Mouse (Mus musculus): ENCODE measurements around the gene Slc39a11. TPM values are rescaled to one million over a fixed set of nuclear protein-coding genes. Genes with fewer than 3 reads are reported as not detected.

Gene Slc39a11
- polyA plus RNA-seq, 1 experiment from 2014 or later, result 16.8 TPM

DNA sequence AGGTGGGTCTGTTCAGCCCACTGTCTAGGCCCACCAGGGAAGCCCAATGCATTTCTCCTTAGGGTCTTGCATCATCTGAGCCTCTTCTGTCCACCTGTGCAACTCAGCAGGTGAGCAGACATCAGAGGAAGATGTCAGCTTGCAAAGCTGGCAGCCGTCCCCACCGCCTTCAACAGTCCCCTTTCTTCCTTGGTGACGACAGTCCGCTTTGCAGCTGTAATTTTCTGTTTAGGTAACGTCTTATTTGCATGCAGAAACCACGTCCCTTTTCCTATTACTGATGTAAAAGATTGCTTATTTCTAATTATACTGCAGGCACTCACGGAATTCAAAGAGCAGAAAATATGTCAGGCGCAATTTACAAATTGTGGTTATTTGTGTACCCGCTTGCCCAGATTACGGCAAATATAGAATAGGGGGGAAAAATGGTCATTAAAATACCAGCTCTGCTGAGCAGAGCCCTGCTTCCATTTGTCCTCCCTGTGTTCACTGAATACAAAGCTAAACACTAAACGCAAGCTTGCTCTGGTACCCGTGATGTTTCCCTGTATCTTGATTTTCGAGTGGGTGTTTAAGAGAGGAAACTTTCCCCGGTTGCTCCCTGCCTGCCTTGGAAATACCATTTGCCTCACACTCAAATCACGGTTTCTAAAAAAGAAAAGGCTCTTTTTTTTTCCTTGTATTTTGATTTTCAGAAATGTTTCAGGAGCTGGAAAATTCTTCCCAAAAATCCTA is 230.8 kb downstream of the Slc39a11 start:
- Histone ChIP-seq H3K9ac (no peak overlapping the region), H3K27ac (replicated peaks) (no peak overlapping the region), H3K4me3 (no peak overlapping the region), H3K27me3 (replicated peaks) (no peaks in the 10 kb centered on the region), H3K36me3 (no peaks in the 10 kb centered on the region), H3K4me2 (no peak overlapping the region), H3K9me3 (no peaks in the 10 kb centered on the region), H3K4me1 (no peaks in the 10 kb centered on the region)
- WGBS, result 77% methylated on average over 15 of the region's 15 CpGs
- no peak for ATAC-seq (ENCODE audit: extremely low read depth, insufficient number of reproducible peaks, low FRiP score, low TSS enrichment)

DNA sequence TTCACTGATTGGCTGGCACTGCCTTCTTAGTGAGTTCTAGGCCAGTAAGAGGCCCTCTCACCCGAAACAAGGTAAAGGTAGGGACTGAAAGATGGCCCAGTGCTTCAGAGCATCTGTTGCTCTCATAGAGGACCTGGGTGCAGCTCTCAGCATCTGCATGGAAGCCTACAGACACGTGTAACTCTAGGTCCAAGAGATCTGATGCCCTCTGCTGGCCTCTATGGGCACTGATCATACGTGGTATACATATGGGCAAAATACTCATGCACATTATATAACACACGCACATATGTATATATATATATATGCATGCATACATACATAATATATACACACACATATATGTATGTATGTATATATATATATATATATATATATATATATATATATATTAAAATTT is 231.9 kb downstream of the Slc39a11 start:
- H3K4me3 ChIP-seq, result no peak overlapping the region
- no peak overlapping the region for H3K27ac ChIP-seq (replicated peaks)
- no peak overlapping the region for H3K9ac ChIP-seq
- H3K36me3 ChIP-seq, result no peaks in the 10 kb centered on the region
- no peaks in the 10 kb centered on the region for H3K27me3 ChIP-seq (replicated peaks)
- H3K4me1 ChIP-seq, result no peaks in the 10 kb centered on the region
- H3K9me3 ChIP-seq, result no peaks in the 10 kb centered on the region
- ATAC-seq (ENCODE audit: extremely low read depth, insufficient number of reproducible peaks, low FRiP score, low TSS enrichment), result no peak
- no peak overlapping the region for H3K4me2 ChIP-seq
- WGBS, result 85% methylated on average over 4 of the region's 4 CpGs

DNA sequence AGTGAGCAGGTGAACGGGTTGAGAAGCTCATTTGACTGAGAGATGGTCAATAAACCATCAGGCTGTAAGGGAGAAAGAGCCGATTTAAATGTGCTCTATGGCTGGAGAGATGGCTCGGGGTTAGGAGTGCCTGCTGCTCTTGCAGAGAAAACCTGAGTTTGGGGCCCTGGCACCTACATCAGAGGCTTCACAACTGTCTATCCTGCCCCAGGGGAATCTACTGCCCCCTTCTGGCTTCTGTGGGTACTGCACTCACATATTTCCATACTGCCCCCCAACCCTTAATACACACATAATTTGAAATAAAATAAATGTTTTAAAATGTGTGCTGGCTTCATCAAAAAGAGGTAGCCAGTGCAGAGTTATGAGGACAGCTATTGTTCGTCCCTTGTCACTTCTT is 237.3 kb downstream of the Slc39a11 start:
- Histone ChIP-seq H3K4me2 (no peak overlapping the region), H3K27me3 (replicated peaks) (no peaks in the 10 kb centered on the region), H3K4me3 (no peak overlapping the region), H3K9ac (no peak overlapping the region), H3K36me3 (no peaks in the 10 kb centered on the region), H3K4me1 (no peaks in the 10 kb centered on the region), H3K9me3 (no peaks in the 10 kb centered on the region), H3K27ac (replicated peaks) (no peak overlapping the region)
- no peak for ATAC-seq (ENCODE audit: extremely low read depth, insufficient number of reproducible peaks, low FRiP score, low TSS enrichment)
- 88% methylated on average over 4 of the region's 4 CpGs for WGBS

DNA sequence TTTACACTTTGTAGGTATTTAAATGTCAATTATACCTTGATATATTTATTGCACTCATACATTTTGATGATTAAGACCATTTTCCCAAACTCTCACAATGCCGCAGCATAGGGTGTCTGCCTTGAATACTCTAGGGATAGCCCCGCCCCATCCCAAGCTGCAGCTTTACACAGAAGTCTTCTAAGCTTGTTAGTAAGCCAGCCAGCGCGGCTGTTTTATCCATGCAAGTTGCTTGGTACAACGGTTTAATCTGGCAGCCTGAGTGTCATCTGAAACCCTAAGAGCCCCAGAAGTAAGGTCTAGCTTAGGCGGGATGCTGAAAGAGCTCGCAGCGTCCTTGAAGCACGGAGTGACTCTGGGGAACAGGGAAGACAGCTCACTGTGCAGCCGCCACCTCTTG is 238.1 kb downstream of the Slc39a11 start:
- ATAC-seq (ENCODE audit: extremely low read depth, insufficient number of reproducible peaks, low FRiP score, low TSS enrichment), result no peak
- 60% methylated on average over 10 of the region's 10 CpGs for WGBS
- H3K4me1 ChIP-seq, result no peaks in the 10 kb centered on the region
- no peaks in the 10 kb centered on the region for H3K36me3 ChIP-seq
- no peak overlapping the region for H3K9ac ChIP-seq
- no peak overlapping the region for H3K4me2 ChIP-seq
- no peaks in the 10 kb centered on the region for H3K9me3 ChIP-seq
- H3K4me3 ChIP-seq, result no peak overlapping the region
- H3K27ac ChIP-seq (replicated peaks), result no peak overlapping the region
- H3K27me3 ChIP-seq (replicated peaks), result no peaks in the 10 kb centered on the region

DNA sequence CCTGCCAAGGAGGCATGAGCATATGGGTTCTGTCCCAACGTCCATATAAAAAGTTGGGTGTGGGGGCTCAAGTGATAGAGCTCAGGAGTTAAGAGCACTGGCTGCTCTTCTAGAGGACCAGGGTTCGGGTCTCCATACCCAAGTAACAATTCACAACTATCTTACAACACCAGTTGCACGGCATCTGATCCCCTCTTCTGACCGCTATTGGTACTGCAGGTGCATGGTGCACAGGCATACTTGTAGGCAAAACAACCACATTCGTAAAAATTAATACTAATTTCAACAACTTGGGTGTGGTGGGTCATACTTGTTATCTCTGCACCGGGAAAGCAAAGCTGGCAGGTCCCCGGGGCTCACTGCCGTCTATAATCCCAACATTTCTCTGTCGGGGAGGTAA is 240.8 kb downstream of the Slc39a11 start:
- H3K27me3 ChIP-seq (replicated peaks), result no peaks in the 10 kb centered on the region
- no peaks in the 10 kb centered on the region for H3K4me1 ChIP-seq
- no peak overlapping the region for H3K4me3 ChIP-seq
- H3K4me2 ChIP-seq, result no peak overlapping the region
- 82% methylated on average over 9 of the region's 9 CpGs for WGBS
- ATAC-seq (ENCODE audit: extremely low read depth, insufficient number of reproducible peaks, low FRiP score, low TSS enrichment), result no peak
- no peaks in the 10 kb centered on the region for H3K9me3 ChIP-seq
- no peaks in the 10 kb centered on the region for H3K36me3 ChIP-seq
- no peak overlapping the region for H3K27ac ChIP-seq (replicated peaks)
- H3K9ac ChIP-seq, result no peak overlapping the region

DNA sequence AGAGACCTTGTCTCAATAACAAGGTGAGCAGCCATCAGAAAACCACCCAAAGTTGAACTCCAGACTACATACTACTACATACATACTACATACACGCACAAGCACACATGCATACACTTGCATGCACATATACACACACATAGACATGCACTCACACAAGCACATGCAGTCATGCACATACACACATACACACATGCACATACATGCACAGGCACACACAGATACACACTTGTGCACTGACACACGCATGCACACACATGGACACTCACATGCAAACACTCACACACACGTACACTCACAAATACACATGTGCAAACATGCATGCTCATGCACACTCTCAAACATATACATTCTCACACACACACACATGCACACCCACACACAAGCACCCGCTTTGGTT is 242.4 kb downstream of the Slc39a11 start:
- H3K27ac ChIP-seq (replicated peaks), result no peak overlapping the region
- no peaks in the 10 kb centered on the region for H3K27me3 ChIP-seq (replicated peaks)
- WGBS, result 93% methylated on average over 4 of the region's 4 CpGs
- no peaks in the 10 kb centered on the region for H3K9me3 ChIP-seq
- no peak overlapping the region for H3K4me3 ChIP-seq
- no peaks in the 10 kb centered on the region for H3K36me3 ChIP-seq
- H3K9ac ChIP-seq, result no peak overlapping the region
- no peak overlapping the region for H3K4me2 ChIP-seq
- H3K4me1 ChIP-seq, result no peaks in the 10 kb centered on the region
- no peak for ATAC-seq (ENCODE audit: extremely low read depth, insufficient number of reproducible peaks, low FRiP score, low TSS enrichment)

DNA sequence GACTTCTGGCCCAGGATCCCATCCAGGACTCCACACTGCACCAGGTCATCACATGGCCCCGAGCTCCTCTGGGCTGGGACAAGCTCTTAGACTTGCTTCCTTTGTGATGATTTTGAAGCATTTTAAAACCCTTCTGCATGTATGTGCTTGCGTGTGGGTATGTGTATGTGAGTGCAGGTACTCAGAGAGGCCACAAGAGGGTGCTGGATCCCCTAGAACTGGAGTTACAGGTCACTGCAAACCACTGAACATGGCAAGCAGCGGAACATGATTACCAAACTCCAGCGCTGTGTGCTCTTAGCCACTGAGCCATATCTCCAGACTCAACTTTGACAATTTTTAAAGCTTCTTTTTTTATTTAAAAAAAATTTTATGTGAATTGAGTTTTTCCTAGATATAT is 249.0 kb downstream of the Slc39a11 start:
- no peak overlapping the region for H3K4me2 ChIP-seq
- H3K9ac ChIP-seq, result no peak overlapping the region
- no peak overlapping the region for H3K4me3 ChIP-seq
- WGBS, result 86% methylated on average over 4 of the region's 4 CpGs
- H3K27me3 ChIP-seq (replicated peaks), result no peaks in the 10 kb centered on the region
- ATAC-seq (ENCODE audit: extremely low read depth, insufficient number of reproducible peaks, low FRiP score, low TSS enrichment), result no peak
- H3K4me1 ChIP-seq, result no peaks in the 10 kb centered on the region
- H3K36me3 ChIP-seq, result no peaks in the 10 kb centered on the region
- H3K9me3 ChIP-seq, result peaks cover 17% of the 10 kb centered on the region; the same call in 1 of the 2 replicates
- no peak overlapping the region for H3K27ac ChIP-seq (replicated peaks)

DNA sequence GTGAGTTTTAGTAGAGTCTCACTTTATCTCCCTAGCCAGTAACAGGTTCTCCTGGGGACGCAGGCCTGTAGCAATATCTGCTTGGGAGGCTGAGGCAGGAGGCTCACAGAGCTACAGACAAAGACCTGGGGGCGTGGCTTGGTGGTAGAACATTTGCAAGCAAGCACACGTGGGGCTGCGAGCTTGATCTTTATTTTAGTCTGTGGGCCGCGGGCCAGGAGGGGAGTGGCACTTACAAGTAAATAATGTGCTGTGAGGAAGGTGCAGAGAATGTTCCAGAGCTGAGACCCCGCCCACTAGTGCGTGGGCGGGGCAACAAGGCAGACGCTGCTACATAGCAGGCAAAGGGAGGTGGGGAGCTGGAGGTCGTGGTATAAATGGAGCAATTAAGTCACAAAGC is 250.3 kb downstream of the Slc39a11 start:
- no peak overlapping the region for H3K9ac ChIP-seq
- no peak overlapping the region for H3K4me3 ChIP-seq
- no peak overlapping the region for H3K27ac ChIP-seq (replicated peaks)
- H3K27me3 ChIP-seq (replicated peaks), result no peaks in the 10 kb centered on the region
- no peak overlapping the region for H3K4me2 ChIP-seq
- H3K36me3 ChIP-seq, result no peaks in the 10 kb centered on the region
- H3K9me3 ChIP-seq, result peaks cover 17% of the 10 kb centered on the region; the same call in 1 of the 2 replicates
- no peaks in the 10 kb centered on the region for H3K4me1 ChIP-seq
- WGBS, result 77% methylated on average over 11 of the region's 11 CpGs
- ATAC-seq (ENCODE audit: extremely low read depth, insufficient number of reproducible peaks, low FRiP score, low TSS enrichment), result no peak

DNA sequence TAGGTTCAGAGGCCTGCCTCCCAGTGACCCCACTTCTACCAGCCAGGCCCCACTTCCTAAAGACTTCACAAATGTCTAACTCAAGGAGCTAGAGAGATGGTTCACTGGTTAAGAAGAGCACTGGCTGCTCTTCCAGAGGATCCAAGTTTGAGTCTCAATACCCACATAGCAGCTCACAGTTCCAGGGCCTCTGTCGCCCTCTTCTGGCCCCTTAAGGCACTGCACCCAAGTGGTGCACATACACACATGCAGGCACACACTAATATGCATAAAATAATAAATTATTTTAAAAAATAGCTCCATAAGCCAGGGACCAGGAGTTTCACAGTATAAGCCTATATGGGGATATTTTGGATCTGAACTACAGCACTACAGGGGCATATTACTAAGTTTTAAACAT is 252.5 kb downstream of the Slc39a11 start:
- H3K27ac ChIP-seq (replicated peaks), result no peak overlapping the region
- no peak for ATAC-seq (ENCODE audit: extremely low read depth, insufficient number of reproducible peaks, low FRiP score, low TSS enrichment)
- no peak overlapping the region for H3K4me2 ChIP-seq
- WGBS, result 42% methylated on average over 1 of the region's 1 CpGs
- no peaks in the 10 kb centered on the region for H3K36me3 ChIP-seq
- H3K27me3 ChIP-seq (replicated peaks), result no peaks in the 10 kb centered on the region
- peaks cover 17% of the 10 kb centered on the region; the same call in 1 of the 2 replicates for H3K9me3 ChIP-seq
- no peak overlapping the region for H3K9ac ChIP-seq
- no peak overlapping the region for H3K4me3 ChIP-seq
- peaks cover 6% of the 10 kb centered on the region; the same call in 1 of the 2 replicates for H3K4me1 ChIP-seq

DNA sequence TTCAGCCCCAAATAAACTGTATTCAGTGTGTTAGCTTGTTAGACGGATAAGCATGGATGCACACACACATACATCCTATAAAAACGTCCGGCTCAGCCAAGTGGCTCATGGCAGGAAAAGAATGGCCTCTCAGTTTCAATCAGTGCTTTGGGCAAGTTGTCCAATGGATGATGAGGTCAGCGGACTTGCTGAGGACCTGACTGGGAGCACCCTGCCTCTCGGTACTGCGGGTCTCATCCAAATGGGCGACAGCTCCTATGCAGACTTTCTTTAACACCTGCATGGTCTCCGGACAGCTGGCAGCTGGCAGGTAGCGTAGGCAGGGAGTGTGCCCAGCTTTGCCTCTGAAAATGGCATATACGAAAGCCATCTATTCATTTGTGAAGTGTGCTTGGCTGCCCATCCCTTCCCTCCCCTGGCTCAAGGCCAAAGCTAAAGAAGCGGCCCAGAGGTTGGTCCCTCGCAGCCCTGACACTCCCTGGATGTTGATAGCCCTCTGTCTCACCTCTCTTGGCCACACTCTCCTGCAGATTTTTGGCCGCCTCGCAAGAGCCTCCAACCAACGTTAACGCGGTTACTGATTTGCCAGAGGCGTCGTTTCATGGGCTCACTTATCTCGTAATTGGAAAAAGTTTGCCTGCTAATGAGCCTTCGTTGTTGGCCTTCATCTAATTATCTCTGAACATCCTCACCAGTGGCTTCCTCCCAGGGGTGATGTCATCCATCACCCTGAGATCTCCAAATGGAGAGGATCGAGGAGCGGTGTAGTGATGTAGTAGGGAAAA is 256.3 kb downstream of the Slc39a11 start:
- Histone ChIP-seq H3K4me2 (no peak overlapping the region), H3K27me3 (replicated peaks) (no peaks in the 10 kb centered on the region), H3K9ac (no peak overlapping the region), H3K36me3 (no peaks in the 10 kb centered on the region), H3K9me3 (peaks cover 12% of the 10 kb centered on the region; the same call in 1 of the 2 replicates), H3K4me3 (no peak overlapping the region), H3K4me1 (peaks cover 13% of the 10 kb centered on the region), H3K27ac (replicated peaks) (no peak overlapping the region)
- no peak for ATAC-seq (ENCODE audit: extremely low read depth, insufficient number of reproducible peaks, low FRiP score, low TSS enrichment)
- 57% methylated on average over 23 of the region's 23 CpGs for WGBS

DNA sequence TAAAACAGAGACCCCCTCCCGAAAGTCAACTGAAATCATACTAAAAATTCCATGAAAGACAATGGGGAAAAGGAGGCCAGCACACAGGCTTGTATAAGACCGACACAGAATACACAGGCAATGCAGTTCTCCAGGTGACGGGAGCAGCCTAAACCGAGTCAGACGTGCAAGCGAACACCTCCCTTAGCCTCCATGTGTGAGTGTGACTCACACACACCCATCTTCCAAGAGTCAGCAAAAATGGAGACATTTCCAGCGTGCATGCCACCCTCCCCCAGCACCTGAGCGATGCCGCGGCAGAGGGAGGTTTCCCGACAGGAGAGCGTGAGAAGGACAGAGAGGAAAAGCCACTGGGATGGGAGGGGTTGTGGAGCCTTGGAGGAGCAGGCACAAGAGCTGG is 258.2 kb downstream of the Slc39a11 start:
- no peak for ATAC-seq (ENCODE audit: extremely low read depth, insufficient number of reproducible peaks, low FRiP score, low TSS enrichment)
- Histone ChIP-seq H3K9me3 (no peaks in the 10 kb centered on the region), H3K9ac (no peak overlapping the region), H3K27me3 (replicated peaks) (no peaks in the 10 kb centered on the region), H3K27ac (replicated peaks) (no peak overlapping the region), H3K4me1 (peaks cover 13% of the 10 kb centered on the region), H3K4me2 (no peak overlapping the region), H3K4me3 (no peak overlapping the region), H3K36me3 (no peaks in the 10 kb centered on the region)
- WGBS, result 86% methylated on average over 12 of the region's 12 CpGs

DNA sequence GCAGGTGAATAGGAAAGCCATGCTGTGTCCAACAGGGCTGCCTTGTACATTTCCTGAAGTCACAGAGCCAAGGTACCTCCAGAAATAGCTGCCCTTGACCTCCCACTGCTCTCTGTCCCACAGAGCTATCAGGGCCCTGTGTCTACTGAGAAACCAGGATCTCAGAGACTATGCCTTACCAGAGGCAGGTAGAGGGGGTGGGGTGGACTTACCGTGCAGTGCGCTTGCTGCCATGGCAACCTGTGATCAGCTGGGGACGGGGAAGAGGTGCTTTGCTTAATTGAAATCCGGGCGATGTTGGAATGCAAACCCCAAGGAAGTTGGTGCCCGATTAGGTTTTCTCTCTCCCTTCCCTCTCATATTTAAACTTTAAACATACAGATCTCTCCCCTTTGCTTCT is 260.2 kb downstream of the Slc39a11 start:
- Histone ChIP-seq H3K4me3 (no peak overlapping the region), H3K4me2 (no peak overlapping the region), H3K36me3 (no peaks in the 10 kb centered on the region), H3K9me3 (no peaks in the 10 kb centered on the region), H3K4me1 (peaks cover 13% of the 10 kb centered on the region), H3K27ac (replicated peaks) (no peak overlapping the region), H3K9ac (no peak overlapping the region), H3K27me3 (replicated peaks) (no peaks in the 10 kb centered on the region)
- ATAC-seq (ENCODE audit: extremely low read depth, insufficient number of reproducible peaks, low FRiP score, low TSS enrichment), result no peak
- 48% methylated on average over 6 of the region's 6 CpGs for WGBS
